Mouse (Mus musculus): ENCODE data around the gene Osbpl6. TPM values are rescaled to one million over a fixed set of nuclear protein-coding genes. Genes with fewer than 3 reads are reported as not detected.

Gene Osbpl6
- total RNA-seq (2021): 10 to 100 TPM; 12.0 to 15.2 TPM
- long read RNA-seq, experiment 1, partial matches to known transcripts: 2 of 9 reads
- long read RNA-seq, experiment 1, other reads (novel, unspliced or antisense): 4 of 9 reads
- long read RNA-seq, experiment 2, partial matches to known transcripts: 0 of 8 reads
- long read RNA-seq, experiment 2, other reads (novel, unspliced or antisense): 7 of 8 reads

DNA sequence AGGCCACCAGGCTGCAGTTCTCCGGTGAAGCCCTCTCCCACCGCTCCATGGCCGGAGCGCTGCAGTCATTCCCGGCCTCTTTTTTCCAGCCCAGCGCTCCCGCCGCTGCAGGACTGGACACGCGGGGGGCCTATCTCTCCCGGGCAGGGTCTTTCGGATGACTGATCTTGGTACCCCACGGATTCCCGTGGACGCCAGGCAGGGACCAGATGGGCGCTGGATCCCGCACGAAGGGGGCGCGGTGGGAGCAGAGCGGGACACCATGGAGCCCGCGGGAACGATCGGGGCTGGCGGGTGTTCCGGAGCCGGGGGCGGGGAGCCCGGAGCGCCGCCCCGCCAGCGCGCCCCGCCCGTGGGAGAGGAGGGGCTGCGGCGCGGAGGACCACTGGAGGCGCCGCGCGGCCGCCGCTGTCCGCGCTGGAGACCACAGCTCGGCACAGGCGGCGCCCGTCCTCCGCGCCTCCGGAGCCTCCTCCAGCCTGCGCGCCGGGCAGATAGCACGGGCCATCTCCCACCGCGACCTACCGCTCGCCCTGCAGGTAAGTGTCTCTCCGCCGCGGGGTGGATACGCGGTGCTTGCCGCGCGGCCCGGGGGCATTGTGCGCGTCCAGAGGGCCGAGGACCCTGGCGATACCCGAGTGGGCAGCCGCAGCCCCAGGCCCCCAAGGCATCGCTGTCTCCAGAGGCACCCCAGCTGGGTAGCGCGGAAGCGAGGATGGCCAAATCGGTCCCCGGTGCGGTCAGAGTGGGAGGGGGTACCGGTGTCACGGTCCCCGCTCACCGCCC, at the start of gene Osbpl6:
Gene Osbpl6 (plus strand): TSS at position 358 of the 786 bp plus-strand sequence.
- peak; percentile 86 for DNase-seq

DNA sequence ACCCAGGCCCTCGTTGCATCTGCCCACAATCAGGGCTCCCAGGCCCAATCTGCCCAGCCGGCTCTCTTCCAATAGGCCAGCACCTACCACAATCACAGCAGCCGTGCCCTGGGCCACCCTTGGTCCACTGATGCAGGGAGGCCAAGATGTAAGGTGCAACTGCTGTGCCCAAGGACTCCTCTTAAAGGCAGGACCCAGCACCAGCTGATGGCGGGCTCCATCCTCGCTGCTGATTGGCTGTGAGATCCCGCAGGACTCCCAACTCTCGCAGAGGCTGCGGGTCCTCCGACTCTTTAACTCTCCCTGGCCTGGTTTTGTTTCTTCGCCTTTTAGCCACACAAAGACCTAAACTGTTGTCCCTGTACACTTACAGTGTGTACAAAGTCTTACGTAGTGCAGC, 46.1 kb upstream of the Osbpl6 start, which contains the start of gene Cyct:
Gene Cyct (minus strand): TSS at position 225 of the 400 bp plus-strand sequence.
- no peak for DNase-seq

DNA sequence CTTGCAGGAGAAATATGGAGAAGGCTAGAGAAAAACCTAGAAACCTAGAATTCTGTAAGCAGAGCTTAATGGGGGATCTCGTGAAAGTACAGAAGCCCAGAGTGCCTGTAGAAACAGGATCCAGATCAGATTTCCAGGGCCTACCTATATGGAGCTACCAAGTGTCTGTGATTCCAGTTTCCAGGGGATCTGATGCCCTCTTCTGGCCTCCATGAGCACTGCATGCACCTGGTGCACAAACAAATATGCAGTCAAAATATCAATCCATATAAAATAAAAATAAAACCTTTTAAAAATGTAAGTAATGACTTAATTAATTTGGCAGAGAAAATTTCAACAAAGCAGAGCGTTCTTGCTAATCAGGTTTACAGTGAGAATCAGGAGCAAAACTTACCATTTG, 44.2 kb upstream of the Osbpl6 start:
- DNase-seq: peak; percentile 35

DNA sequence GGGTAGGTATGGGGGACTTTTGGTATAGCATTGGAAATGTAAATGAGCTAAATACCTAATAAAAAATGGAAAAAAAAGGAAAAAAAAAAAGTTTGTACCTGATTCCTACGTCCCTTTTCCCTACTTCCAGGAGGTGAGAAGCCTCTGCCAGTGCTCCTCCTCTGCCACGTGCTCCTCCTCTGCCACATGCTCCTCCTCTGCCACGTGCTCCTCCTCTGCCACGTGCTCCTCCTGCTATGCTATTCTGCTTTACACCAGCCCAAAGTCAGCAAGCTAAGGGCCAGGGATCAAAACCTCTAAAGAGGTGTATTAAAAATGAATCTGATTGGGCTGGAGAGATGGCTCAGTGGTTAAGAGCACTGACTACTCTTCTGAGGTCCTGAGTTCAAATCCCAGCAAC, 40.5 kb upstream of the Osbpl6 start:
- no peak for DNase-seq

DNA sequence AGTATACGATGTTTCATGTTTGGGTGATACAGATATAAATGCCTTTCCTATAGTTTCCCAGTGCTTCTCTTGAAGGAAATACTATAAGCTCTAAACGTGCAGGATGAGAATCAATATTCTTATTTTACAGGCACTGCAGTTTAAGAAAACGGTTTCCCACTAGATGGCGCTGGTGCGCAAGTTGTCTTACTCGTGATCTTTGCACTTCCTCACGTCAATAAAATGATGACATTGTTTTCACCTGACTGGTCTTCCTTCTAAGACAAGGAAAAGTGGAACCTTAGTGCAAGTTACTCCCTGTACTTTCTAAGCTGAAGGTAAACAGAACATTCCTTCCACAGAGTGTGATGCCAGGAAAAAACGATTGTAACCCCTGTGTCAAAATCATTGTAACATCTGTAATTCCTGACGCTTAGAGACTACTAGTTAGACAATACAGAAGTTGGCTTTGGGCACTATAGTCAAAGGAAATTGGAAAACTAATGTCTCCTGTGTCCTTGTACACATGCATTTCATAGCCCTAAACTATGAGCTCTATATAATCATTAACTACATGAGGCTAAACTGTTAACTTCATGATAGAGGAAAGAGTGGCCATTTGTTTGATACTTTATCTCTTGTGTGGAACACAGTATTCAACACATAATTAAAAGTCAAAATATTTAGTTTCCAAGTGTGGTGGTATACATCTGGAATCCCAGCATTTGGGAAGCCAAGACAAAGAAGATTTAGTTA, 39.0 kb upstream of the Osbpl6 start:
- DNase-seq: peak; percentile 89

DNA sequence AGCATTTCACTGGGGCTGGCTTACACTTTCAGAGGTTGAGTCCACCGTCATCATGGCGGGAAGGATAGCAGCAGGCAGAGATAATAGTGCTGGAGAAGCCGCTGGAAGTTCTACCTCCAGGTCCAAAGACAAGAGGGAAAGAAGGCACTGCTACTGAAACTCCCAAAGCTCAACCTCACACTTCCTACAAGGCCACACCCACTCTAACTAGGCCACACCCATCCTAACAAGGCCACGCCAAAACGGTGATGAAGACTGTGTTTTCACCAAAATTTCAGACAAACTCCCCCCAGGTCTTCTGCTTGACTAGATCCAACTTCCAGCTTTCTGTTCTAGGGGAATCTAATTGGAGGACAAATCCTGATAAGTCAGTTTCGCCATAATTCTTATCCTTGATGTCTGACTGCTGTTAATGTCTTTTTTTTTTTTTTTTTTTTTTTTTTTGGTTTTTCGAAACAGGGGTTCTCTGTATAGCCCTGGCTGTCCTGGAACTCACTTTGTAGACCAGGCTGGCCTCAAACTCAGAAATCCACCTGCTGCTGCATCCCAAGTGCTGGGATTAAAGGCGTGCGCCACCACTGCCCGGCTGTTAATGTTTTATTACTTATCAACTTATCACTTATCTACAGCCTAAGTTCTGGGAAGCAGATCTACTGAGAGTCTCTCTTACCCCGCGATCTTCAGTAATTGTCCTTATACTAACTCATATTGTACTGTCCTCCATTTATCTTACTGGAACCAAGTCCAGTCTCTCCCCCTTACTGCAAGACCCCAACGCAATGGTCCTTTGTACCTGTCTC, 37.2 kb upstream of the Osbpl6 start:
- no peak for DNase-seq

DNA sequence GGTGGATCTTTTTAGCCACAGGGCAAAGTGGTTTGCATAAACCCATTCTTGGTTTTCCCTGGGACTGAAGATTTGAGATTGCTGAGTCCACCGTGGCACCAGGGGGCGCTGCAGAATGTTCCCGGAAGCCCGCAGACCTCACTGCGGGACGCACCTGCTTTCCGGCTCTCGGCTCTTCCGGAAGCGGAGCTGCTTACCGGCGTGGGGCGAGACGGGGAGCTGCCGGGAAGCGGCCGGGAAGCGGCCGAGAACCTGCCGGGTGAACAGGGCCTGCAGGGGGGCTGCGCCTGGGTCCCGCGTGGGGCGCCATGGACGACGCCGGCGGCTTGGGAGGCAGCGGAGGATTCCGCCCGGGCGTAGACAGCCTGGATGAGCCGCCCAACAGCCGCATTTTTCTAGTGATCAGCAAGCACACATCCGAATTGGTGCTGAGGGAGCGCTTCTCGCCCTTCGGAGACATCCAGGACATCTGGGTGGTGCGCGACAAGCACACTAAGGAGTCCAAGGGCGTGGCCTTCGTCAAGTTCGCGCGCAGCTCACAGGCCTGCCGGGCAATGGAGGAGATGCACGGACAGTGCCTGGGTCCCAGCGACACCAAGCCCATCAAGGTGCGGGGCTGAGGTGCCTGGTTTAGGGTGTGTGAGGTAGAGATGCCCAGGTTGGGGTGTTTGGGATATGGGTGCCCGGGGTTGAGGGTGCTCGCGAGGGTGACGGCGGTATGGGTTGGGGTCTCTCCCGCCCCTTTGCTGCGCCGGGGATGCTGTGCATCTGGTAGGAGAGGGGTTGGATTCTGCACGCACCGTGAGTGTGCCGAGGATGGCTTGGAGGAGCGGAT, 36.3 kb upstream of the Osbpl6 start, which contains the start of gene Rbm45:
Gene Rbm45 (plus strand): TSS at position 164 of the 835 bp plus-strand sequence.
- peak; percentile 93 for DNase-seq

DNA sequence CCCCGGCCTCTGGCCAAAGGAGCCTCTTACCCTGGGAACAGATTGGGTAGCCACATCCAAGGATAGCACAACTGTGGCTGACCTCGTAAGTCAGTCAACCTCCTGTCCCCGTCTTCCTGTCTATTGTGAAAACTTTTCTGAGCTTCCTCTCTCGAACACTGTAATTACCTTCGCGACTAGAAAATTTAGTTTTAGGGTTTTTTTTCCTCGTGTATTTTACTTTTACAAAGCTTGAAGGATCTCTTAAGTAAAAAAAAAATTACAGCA, 35.7 kb upstream of the Osbpl6 start:
- DNase-seq: peak; percentile 27

DNA sequence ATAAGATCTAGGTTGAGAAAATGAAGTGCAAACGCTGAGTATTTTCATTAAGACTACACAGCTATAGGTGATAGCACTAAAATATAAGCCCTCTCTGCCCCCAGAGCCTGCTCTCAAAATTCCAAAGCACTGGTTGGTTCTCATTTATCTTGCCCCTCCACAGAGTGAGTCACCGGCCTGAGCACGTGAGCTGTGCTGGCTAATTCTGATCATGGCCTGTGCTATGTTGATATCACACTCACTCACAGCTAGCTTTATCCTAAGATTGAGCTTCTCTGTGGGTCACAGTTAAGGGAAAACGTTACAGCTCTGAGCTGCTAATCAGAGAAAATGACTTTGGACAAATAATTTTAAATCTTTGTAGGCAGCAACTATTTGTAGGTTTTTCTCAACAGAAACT, 34.1 kb upstream of the Osbpl6 start:
- DNase-seq: peak; percentile 38

DNA sequence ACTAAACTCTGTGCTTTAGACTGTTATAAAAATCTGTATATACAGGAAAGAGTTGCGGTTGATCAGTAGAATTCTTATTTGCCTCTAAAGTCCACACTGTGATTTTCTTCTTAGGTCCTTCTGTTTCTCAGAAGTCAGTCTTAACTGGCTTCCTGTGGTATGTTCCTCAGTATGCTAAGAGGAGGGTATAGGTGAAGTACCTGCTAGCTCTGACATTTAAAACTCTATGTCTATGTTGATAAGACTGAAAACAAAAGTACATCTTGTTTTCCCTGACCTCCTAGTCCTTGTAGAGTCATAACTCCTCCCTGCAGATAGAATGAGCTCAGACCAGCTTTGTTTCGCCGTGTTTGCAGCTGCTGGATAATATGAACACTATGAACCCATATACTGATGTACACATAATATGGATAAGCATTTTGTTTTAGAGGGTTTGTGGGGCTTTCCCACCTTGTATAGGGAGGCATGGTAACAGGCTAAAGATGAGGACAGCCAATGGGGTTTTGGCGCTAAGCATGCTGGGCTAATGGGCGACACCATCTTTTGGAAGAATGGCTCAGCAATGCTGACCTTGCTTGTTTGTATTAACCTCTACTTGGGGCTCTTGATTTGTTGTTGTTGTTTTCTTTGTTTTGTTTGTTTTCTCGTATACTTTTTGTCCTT, 31.6 kb upstream of the Osbpl6 start:
- DNase-seq: no peak

DNA sequence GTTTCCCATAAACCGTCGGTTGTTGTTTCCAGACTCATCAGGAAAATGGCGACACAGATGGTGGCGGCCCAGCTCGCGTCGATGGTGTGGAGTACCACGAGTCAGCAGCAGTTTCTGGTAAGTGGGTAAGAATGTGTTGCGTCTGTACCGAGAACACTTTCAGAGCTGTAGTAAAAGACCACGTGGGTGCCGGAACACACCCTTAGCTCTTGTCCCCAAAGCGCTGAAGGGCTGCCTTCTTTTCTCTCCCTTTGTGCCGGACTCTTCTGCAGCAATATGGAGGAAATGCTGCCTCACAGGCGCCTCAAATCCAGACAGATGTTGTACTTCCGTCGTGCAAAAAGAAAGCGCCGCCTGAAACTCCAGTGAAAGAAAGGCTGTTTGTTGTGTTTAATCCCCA, 27.7 kb upstream of the Osbpl6 start:
- no peak for DNase-seq

DNA sequence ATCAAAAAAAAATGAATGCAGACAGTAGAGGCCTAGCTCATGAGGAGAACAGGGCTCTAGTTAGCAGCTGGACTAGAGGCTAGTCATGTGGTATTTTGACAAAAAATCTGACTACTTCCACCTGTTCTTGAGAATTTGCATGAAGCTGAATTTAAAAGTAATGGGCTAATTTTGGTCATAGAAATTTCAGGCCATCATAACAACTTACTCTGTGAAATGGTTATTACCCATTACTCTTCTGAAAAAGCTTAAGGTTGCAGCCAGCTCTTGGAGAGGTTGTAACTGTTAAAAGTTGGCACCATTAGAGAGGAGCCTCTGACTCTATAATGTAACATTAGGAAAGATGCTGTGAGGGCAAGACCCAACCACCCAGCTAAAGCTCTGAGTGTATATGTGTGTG, 19.8 kb upstream of the Osbpl6 start:
- DNase-seq: no peak

DNA sequence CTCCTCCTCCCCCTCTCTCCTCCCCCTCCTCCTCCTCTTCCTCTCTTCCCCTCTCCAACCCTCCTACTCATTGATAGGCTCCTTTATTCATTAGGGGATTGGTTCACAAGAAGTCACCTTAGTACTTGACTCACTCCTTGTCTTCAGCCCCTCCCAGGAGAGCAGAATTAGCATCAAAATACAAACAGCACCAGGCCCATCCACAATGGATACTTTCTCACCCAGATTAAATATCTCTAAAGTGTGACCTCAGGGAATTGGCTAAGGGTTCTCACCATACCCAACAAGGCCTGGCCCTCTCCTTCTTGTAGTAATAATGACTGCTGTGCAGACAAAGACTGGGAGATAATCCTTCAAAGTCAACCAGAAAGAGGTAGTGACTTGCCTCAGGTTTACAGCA, 6.1 kb upstream of the Osbpl6 start:
- no peak for DNase-seq

DNA sequence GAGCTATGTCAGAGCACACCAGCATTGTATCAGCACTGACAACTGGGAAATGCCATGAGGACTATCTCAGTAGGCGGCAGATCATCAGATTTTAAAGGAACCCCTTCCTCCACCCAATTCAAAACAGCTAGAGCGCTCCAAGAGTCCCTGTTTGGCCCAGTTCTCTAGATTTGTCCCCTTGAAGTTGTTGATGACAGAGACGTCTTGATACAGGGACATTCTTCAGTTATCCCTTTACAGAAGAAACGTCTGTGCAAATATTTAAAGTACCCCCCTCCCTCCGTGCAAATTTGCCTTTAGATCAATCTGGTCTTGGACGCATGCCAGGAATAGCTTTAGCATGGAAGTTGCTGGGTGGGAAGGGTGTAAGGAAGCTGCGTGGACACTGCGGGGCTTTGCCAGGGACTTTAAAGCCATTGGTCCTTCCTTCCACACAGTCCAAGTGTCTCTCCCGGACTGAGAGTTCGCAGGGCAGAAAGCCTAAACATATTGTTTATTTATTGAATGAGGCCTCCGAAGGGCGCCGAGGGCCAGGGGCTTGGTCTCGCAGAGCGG, 635 bp upstream of the Osbpl6 start:
- no peak for DNase-seq

DNA sequence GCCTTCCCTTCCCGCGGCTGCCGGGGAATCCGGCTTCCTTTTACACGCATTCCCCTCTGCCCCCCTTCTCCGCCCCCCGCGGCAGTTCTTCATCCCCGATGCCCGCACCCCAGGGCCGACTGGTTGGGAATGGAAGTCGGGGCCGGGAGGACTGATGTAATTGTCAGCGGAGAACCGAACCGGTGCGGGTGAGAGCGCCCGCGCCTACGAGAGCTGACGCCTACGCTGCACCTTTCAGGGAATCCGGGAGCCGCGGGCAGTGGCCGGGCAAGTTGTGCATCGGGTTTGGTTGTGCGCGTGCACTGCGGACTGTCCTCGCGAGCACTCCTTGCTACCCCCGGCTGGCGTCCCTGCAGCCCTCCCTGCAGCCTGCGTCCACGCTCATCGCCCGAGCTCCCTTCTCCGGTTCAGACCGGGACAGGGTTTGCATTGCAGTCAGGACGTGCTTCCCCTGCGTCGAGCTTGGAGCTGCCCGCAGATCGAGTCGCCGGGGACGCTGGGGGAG, 681 bp downstream of the Osbpl6 start:
- peak; percentile 70 for DNase-seq

DNA sequence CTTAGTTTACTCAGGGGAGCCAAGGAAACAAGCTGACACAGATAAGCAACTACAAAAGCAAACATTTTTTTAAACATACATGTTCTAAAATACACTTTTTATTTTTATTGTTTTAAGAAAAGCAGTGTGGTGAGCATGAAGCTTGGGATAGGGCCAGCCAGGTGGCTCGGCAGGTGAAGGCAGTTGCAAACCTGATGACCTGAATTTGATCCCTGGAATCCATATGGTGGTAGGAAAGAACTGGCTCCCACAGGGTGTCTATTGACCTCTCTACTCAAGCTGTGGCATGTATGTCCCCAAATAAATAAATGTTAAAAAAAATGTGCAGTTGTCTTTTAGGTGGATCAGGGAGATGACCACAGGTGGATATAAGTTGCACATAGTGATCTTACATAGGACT, 3.2 kb downstream of the Osbpl6 start:
- no peak for DNase-seq

DNA sequence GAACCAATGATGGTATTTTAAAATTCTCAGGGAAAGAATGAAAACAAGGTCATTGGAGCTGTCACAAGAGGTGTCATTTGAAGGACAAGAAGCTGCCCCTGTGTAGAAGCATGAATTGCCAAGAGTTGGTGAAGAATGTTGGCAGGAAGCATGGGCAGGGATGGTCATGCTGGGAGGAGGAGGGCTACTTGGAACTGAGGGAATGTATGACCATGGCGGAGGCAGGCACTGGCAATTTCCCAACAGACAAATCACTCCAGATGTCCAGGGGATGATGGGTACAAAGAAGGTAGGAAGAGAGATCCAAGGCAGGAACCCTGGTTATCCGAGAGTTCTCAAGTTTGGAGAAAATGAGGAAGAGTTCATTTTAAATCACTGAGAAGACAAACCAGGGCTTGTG, 3.7 kb downstream of the Osbpl6 start:
- no peak for DNase-seq

DNA sequence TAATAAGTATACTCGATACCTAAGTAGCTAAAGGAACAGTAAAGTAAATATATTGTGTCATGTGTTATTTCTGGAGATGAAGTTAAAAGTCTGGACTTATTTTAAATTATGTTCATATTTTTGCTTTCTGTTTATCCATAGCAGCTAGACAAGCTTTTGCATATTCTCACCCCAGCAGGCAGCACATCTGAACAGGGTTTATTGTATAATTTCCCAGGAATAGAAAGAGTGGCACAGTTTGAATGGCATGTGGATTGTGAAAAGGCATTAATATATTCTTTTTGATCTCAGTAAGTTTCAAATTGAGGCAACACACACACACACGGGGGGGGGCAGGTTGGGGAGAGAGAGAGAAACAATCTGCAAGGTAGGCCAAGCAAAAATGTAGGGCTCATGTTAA, 6.6 kb downstream of the Osbpl6 start:
- no peak for DNase-seq

DNA sequence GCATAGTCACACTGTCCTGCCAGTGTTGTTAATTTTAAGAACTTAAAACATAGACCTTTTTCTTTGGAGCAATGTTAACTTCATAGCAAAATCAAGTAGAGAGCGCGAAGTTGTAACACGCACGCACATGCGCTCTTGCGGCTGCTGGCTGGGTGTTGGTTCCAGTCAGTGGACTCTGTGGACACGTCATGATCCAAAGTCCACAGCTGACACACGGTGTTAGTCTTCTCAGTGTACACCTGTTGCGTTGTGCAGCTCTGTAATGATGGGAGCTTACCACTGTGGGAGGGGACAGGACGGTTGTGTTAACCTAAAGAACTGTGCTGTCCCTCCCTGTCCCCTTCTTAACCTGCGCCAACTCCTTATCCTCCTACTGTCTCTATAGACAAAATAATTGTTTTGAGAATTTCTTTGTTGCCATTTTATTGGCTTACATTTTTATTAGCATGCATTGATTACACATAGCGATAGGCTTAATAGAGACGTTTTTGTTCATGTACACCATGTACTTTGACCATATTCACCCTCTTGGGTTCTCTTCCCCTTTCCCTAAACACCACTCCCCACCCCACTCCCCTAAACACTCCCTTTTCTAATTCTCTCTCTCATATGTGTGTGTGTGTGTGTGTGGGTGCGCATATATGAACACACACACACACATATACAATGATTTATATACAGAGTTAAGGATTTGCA, 11.3 kb downstream of the Osbpl6 start:
- DNase-seq: no peak

DNA sequence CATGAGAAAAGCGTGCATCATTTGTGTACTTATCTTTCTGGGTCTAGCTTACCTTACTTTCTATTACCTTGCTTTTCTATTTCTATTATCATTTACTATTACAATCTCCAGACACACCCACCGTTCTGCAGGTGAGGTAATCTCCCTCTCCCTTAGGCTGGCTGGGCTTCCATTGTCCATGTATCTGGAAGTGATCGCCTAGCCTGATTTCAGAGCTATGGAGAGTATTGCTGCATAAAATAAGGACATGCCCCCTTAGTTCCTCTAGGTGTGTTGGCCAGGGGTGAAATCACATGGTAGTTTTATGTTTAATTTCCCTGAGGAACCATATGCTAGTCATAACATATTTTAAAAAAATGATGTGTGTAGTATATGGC, 11.8 kb downstream of the Osbpl6 start:
- DNase-seq: no peak
